Mouse (Mus musculus) embryonic fibroblast, embryonic 13.5 days (primary cell): ENCODE results near the gene Pla2r1.

Experiments used
- CTCF ChIP-seq: IDR thresholded peaks from 2 replicates; pipeline ENCODE4 v1.5.1; 2011; ENCODE audit warnings: mild to moderate bottlenecking, control low read depth, low read length, moderate library complexity, borderline replicate concordance; ENCODE audit not compliant: insufficient read depth
- POLR2A ChIP-seq: IDR thresholded peaks from 2 replicates; pipeline ENCODE4 v1.6.1; 2011; ENCODE audit warnings: low read depth, mild to moderate bottlenecking, control low read depth, low read length, moderate library complexity

- TF ChIP-seq CTCF, result no peak
- no peak for TF ChIP-seq POLR2A
Observed at GRCm38 (mm10) chr2:60546082-60546481, 7.0 kb downstream of the Pla2r1 start.
